8 mouse cellular contexts compared by ENCODE assay signal in the genomic region with DNA sequence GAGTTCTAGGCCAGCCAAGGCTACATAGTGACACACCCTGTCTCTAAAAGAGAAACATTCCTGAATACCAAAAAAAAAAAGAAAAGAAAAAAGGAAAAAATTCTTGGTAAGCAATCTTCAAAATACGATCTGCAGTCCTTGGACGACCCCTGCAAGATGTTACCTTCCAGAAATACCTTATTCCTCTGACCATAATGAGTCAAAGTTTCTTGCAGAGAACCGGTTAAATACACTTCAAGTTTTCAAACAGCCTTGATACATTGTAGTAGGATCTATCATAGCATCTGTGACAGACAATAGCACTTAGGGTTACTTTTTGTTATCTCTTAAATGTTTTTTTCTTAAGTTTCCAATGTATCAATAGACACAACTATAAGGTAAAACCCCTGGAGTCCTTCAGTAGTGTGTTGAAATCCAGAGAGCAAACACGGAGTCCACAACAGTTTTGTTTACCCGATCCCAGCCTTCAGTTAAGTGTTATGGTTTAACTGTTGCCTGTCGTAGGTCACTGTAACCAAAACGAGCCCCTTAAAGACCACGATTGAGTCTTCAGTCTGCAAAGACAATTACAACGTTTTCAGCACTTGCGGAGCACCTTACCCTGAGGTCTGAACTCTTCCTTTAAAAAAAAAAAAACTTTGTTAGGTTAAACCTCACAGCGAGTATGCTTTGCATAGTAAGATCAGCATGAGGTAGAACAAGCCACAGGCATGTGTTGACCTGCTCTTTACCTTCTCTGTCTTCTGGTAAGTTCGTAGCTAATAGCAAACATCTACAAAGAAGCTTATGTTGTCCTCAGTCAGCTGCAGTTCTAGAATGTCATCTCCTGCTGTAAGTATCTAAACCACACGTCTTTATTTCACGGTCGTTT. TPM values are rescaled to one million over a fixed set of nuclear protein-coding genes. Genes with fewer than 3 reads are reported as not detected.
DNase-seq lines count a peak whose midpoint lies in the region; ATAC-seq and TF ChIP-seq lines count a peak whose summit lies in the region.

No protein-coding gene starts in this region.

- no peaks in the 10 kb centered on the region; the same call in 1 of the 2 replicates for H3K27me3 ChIP-seq in cerebellum, adult 2 months (ENCODE audit: control insufficient read depth, insufficient read depth, low read length)
- no peaks in the 10 kb centered on the region for H3K27me3 ChIP-seq in thymus, adult 2 months (ENCODE audit: control insufficient read depth, insufficient read depth, low read length)
- no peaks in the 10 kb centered on the region for H3K27me3 ChIP-seq in liver, embryonic 11.5 days (replicated peaks; ENCODE audit: control insufficient read depth, insufficient read depth, low read length)

- peak overlapping the region; percentile 98 for H3K27ac ChIP-seq in cerebellum, adult 2 months (ENCODE audit: insufficient read depth, low read length)
- peak overlapping the region; percentile 74; the same call in 1 of the 2 replicates for H3K27ac ChIP-seq in thymus, adult 2 months (ENCODE audit: control insufficient read depth, insufficient read depth, low read length)
- H3K27ac ChIP-seq in liver, embryonic 11.5 days (ENCODE audit: low read depth, low read length): peak overlapping the region; percentile 98

- peak overlapping the region; percentile 95 for H3K9ac ChIP-seq in liver, embryonic 11.5 days (ENCODE audit: low read depth, low read length)

- H3K9me3 ChIP-seq in liver, embryonic 11.5 days (ENCODE audit: control insufficient read depth, low read length): no peaks in the 10 kb centered on the region

- no peak for ATAC-seq in liver, embryonic 11.5 days (replicated peaks; ENCODE audit: low FRiP score)

- H3K4me2 ChIP-seq in liver, embryonic 11.5 days: peak overlapping the region; percentile 77

- 54% methylated on average over 15 of the region's 15 CpGs for WGBS in cerebellum, adult 2 months
- 30% methylated on average over 15 of the region's 15 CpGs for WGBS in thymus, adult 2 months
- 50% methylated on average over 15 of the region's 15 CpGs for WGBS in liver, embryonic 11.5 days

- no peak for TF ChIP-seq CTCF in cerebellum, adult 2 months (IDR thresholded peaks at IDR 0.05; ENCODE audit: borderline replicate concordance, insufficient read depth, low read depth, low read length)
- TF ChIP-seq CTCF in thymus, adult 2 months (IDR thresholded peaks at IDR 0.05; ENCODE audit: borderline replicate concordance, control insufficient read depth, extremely low read depth, insufficient read depth, low read length, poor library complexity): no peak

- DNase-seq in cerebellum, adult 2 months: no peak
- no peak for DNase-seq in cerebellum, postnatal 25 days
- DNase-seq in thymus, adult 2 months: no peak
- no peak for DNase-seq in thymus, adult 18-20 months
- no peak for DNase-seq in liver, embryonic 11.5 days (ENCODE audit: low spot score)
- no peak for DNase-seq in adrenal gland, adult 8-10 months
- no peak for DNase-seq in thymus, postnatal 10 days (ENCODE audit: low spot score in 2 of 2)
- DNase-seq in ovary, postnatal 10 days (ENCODE audit: low spot score): no peak

- TF ChIP-seq POLR2A in cerebellum, adult 2 months (IDR thresholded peaks at IDR 0.05; ENCODE audit: borderline replicate concordance, insufficient read depth, low read length): no peak
- no peak for TF ChIP-seq POLR2A in thymus, adult 2 months (IDR thresholded peaks at IDR 0.05; ENCODE audit: control insufficient read depth, extremely low read depth, insufficient read depth, low read length, poor library complexity)

- peak overlapping the region; percentile 68 for H3K4me3 ChIP-seq in cerebellum, adult 2 months (replicated peaks; ENCODE audit: insufficient read depth, low read depth, low read length)
- H3K4me3 ChIP-seq in thymus, adult 2 months (ENCODE audit: control insufficient read depth, insufficient read depth, low read length): peak overlapping the region; percentile 69
- H3K4me3 ChIP-seq in liver, embryonic 11.5 days (ENCODE audit: low read depth, low read length): peak overlapping the region; percentile 93

- no peaks in the 10 kb centered on the region for H3K4me1 ChIP-seq in cerebellum, adult 2 months (ENCODE audit: control insufficient read depth, insufficient read depth, low read length)
- no peaks in the 10 kb centered on the region for H3K4me1 ChIP-seq in thymus, adult 2 months (replicated peaks; ENCODE audit: control insufficient read depth, insufficient read depth, low read length)
- no peaks in the 10 kb centered on the region; the same call in 1 of the 2 replicates for H3K4me1 ChIP-seq in liver, embryonic 11.5 days (replicated peaks; ENCODE audit: control insufficient read depth, insufficient read depth, low read length)

- H3K36me3 ChIP-seq in thymus, adult 2 months (ENCODE audit: control insufficient read depth, insufficient read depth, low read length): no peaks in the 10 kb centered on the region
- H3K36me3 ChIP-seq in liver, embryonic 11.5 days (ENCODE audit: control insufficient read depth, insufficient read depth, low read length): no peaks in the 10 kb centered on the region

RNA-seq across cellular contexts. Expression of gene Phf3, which starts 0.8 kb away (rescaled TPM):
- 52.8 and 54.7 TPM in 2 replicates for polyA plus RNA-seq in cerebellum, adult 2 months (2012; rRNA removed)
- 52.7 and 103 TPM in 2 replicates for polyA plus RNA-seq in thymus, adult 2 months (2012; rRNA removed)
- polyA plus RNA-seq in liver, embryonic 11.5 days (2014; fragmentation: Nextera tagmentation; extraction: Ambion mirVana): 27.0 and 30.6 TPM in 2 replicates
- total RNA-seq in adrenal gland, adult 8-10 months (2022): 10 to 100 TPM; 73.4 to 92.2 (median 78.2) TPM
